Mouse (Mus musculus) megakaryocyte, embryonic 14.5 days (primary cell): ENCODE data around the gene Pnpla3.

ENCODE experiments used
- FLI1 ChIP-seq: IDR thresholded peaks from 2 replicates; pipeline ENCODE4 v1.6.1; 2012; ENCODE audit warnings: low read length, inconsistent platforms, mixed read lengths
- GATA1 ChIP-seq: IDR thresholded peaks from 3 replicates; pipeline ENCODE4 v1.6.1; 2012; ENCODE audit warnings: mixed read lengths, low read length, inconsistent platforms, borderline replicate concordance

DNA sequence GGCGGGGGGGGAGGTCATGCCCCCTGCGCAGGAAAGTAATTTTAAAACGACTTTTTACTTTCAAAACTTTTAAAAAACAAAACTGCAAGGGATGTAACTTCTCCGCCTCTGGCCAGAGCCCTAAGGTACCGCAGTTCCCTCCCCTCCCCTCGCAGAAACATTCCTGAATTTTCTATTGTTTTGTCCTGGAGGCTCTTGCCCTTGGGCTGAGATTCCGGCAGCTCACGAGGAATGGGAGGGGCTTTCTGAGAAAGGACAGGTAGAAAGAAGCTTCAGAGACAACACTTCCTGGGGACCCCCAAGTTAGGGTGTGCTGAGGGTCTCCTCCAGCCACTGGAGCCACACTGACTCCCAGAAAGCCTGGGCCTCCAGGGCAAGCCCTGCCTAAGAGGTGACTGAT, 65.0 kb downstream of the Pnpla3 start:
- TF ChIP-seq GATA1 (no peak), FLI1 (no peak)
